Mouse (Mus musculus) embryonic facial prominence, embryonic 11.5 days (tissue): ENCODE results near the gene Zfand6. TPM values are rescaled to one million over a fixed set of nuclear protein-coding genes. Genes with fewer than 3 reads are reported as not detected.
A peak's percentile ranks its signal among the peaks of the same experiment; 100 is the strongest.

Experiments
- ATAC-seq: fragments of 200-750 bp; cut with Nextera tagmentation; replicated peaks from 2 replicates; pipeline ENCODE4 v1.8.0; 2017; ENCODE audit warnings: low read depth; ENCODE audit not compliant: insufficient number of reproducible peaks, low FRiP score, low TSS enrichment
- DNase-seq: peaks from one replicate; pipeline ENCODE4 v3.0.0-alpha.2; 2015; ENCODE audit warnings: low spot score
- H3K27ac ChIP-seq: fragments of 300-500 bp; sonication (generic); replicated peaks from 2 replicates; pipeline ENCODE4 v1.5.1; 2014; ENCODE audit warnings: mild to moderate bottlenecking, low read depth, low read length, control low read depth
- H3K27me3 ChIP-seq: fragments of 300-500 bp; sonication (generic); 2 replicates; pipeline ENCODE4 v1.6.1; 2014; ENCODE audit warnings: mild to moderate bottlenecking, low read length, moderate library complexity, mixed read lengths; ENCODE audit not compliant: control insufficient read depth, insufficient read depth
- H3K36me3 ChIP-seq: fragments of 300-500 bp; sonication (generic); replicated peaks from 2 replicates; pipeline ENCODE4 v1.6.1; 2014; ENCODE audit warnings: low read depth, mild to moderate bottlenecking, low read length, moderate library complexity, mixed read lengths; ENCODE audit not compliant: control insufficient read depth, insufficient read depth
- H3K4me1 ChIP-seq: fragments of 300-500 bp; sonication (generic); 2 replicates; pipeline ENCODE4 v1.6.1; 2014; ENCODE audit warnings: low read length, mixed read lengths; ENCODE audit not compliant: control insufficient read depth, insufficient read depth
- H3K4me2 ChIP-seq: fragments of 300-500 bp; sonication (generic); 2 replicates; pipeline ENCODE4 v1.6.1; 2014; ENCODE audit warnings: low read depth, mild to moderate bottlenecking, control low read depth, low read length, moderate library complexity
- H3K4me3 ChIP-seq: fragments of 300-500 bp; sonication (generic); 2 replicates; pipeline ENCODE4 v1.5.1; 2014; ENCODE audit warnings: low read depth, low read length, control low read depth
- H3K9ac ChIP-seq: fragments of 300-500 bp; sonication (generic); replicated peaks from 2 replicates; pipeline ENCODE4 v1.6.1; 2014; ENCODE audit warnings: mild to moderate bottlenecking, control low read depth, low read length
- H3K9me3 ChIP-seq: fragments of 300-500 bp; sonication (generic); replicated peaks from 2 replicates; pipeline ENCODE4 v1.6.1; 2016; ENCODE audit warnings: mild to moderate bottlenecking, low read length, inconsistent platforms, mixed read lengths; ENCODE audit not compliant: control insufficient read depth
- WGBS: fragments of 180-500 bp; shearing (Covaris S2); extraction: QIAGEN DNeasy Blood & Tissue Kit; methylation state at CpG from one replicate; pipeline ENCODE4 v1.1.7; 2014; 5-methylcytosine and 5-hydroxymethylcytosine counted together
- polyA plus RNA-seq: library from polyadenylated mRNA; unstranded; fragments of >200 nt; fragmentation: Nextera tagmentation; extraction: Ambion mirVana; gene quantifications from 2 replicates; pipeline ENCODE4 v1.2.1, GENCODE M21; 2014

Zfand6 gene
- polyA plus RNA-seq, 1 experiment from 2014 or later: 237 TPM

DNA sequence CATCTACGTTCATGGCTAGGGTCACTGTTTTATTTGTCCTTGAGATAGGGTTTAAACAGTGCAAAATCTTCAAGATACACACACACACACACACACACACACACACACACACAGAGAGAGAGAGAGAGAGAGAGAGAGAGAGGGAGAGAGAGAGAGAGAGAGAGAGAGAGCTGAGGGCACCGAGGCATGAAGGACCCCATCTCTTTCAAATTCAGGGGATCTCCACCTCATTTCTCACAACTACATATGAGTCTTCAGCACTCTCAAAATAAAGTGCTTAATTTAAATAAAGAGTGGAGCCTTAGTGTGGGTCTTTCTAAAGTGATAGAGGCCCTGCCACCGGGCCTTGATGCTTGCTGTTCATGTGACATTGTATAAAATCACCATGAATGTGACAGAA, 93.8 kb downstream of the Zfand6 start:
- Histone ChIP-seq H3K9ac (no peak overlapping the region), H3K4me3 (no peak overlapping the region), H3K27me3 (no peaks in the 10 kb centered on the region), H3K36me3 (no peaks in the 10 kb centered on the region), H3K4me1 (no peaks in the 10 kb centered on the region), H3K27ac (no peak overlapping the region), H3K4me2 (no peak overlapping the region), H3K9me3 (no peaks in the 10 kb centered on the region)
- ATAC-seq (no peak), DNase-seq (no peak)
- 83% methylated on average over 3 of the region's 3 CpGs for WGBS

DNA sequence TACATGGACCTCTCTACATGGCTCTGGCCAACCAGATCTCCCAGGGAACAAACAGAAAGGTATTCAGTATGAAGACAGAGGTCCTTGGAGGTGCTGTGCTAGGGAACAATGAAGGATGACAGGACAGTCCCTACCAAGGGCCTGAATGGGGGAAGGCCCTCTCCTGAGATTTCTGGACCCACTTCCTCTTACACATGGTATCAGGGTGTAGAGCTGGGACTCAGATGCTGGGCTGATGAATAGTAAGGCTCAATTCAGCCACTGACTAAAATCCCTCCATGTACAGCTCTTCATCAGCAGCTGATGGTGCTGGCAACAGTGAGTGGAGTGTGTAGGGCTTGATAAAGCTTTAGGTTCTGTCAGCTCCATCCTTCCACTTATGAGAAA, 94.8 kb downstream of the Zfand6 start:
- Histone ChIP-seq H3K4me3 (no peak overlapping the region), H3K9ac (0 out of 2 replicates have a peak overlapping the region, but pooled peaks have one; percentile 13), H3K4me1 (no peaks in the 10 kb centered on the region), H3K27me3 (no peaks in the 10 kb centered on the region), H3K36me3 (no peaks in the 10 kb centered on the region), H3K4me2 (no peak overlapping the region), H3K9me3 (no peaks in the 10 kb centered on the region), H3K27ac (no peak overlapping the region)
- ATAC-seq (no peak), DNase-seq (no peak)

DNA sequence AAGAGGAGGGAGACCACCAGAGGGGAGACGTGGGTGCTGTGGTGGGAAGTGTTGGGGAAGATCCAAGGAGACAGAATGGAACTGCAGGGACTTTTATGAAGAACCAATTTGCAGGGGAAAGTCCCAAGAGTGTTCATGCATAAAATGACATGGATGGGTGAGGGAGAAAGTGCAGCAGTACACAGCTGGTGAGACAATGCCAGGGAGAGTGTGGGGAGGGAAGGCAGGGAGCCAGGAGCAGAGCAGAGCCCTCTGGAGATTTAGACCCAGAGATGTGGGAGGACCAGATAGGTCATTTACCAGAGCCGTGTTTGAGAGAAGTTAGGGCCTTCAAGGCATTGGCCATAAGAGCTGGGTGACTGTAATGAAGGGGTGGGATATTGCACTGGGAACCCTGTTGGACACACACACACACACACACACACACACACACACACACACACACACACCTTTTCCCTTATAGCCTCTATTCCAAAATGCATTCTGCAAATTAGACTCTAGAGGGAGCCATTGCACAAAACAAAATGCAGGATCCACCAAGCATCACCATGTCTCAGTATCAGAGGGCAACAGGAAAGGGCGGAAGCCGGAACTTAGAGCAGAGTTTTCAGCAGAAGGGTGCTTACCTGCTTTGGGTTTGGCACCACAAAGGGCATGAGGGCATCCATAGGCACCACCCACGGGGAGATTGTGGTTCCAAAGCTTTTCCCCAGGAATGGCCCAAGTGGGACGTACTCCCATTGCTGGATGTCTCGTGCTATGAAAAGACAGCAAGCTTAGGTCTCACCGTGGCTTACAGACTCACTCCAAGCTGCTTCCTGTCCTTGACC, 95.5 kb downstream of the Zfand6 start:
- H3K4me2 ChIP-seq: no peak overlapping the region
- no peaks in the 10 kb centered on the region for H3K27me3 ChIP-seq
- 0 out of 2 replicates have a peak overlapping the region, but pooled peaks have one; percentile 13 for H3K9ac ChIP-seq
- no peak overlapping the region for H3K4me3 ChIP-seq
- WGBS: 45% methylated on average over 8 of the region's 8 CpGs
- H3K4me1 ChIP-seq: no peaks in the 10 kb centered on the region
- no peaks in the 10 kb centered on the region for H3K36me3 ChIP-seq
- H3K9me3 ChIP-seq: no peaks in the 10 kb centered on the region
- DNase-seq (peak; percentile 79), ATAC-seq (peak; percentile 68)
- H3K27ac ChIP-seq: no peak overlapping the region

DNA sequence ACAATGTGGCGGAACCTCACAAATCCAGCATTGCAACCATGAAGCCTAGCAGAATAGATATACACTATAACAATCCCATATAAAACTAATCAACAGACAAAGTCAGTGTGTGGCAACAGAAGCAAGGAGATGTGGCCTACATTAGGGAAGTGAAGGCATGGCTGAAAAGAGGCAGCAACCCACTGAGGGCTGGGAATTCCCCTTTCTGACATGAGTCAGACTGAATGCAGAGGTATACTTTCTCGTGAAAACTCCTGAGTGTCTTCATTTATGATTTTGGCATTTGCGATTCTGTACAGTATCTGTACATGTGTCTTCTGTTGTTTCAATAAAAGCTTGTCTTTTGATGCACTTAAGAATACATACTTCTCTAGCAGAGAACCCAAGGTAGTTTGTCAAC, 98.4 kb downstream of the Zfand6 start:
- no peaks in the 10 kb centered on the region for H3K36me3 ChIP-seq
- H3K4me1 ChIP-seq: no peaks in the 10 kb centered on the region
- no peaks in the 10 kb centered on the region for H3K27me3 ChIP-seq
- WGBS: 88% methylated on average over 3 of the region's 3 CpGs
- H3K4me3 ChIP-seq: no peak overlapping the region
- no peak overlapping the region for H3K9ac ChIP-seq
- no peaks in the 10 kb centered on the region for H3K9me3 ChIP-seq
- H3K27ac ChIP-seq: no peak overlapping the region
- DNase-seq (no peak), ATAC-seq (no peak)
- no peak overlapping the region for H3K4me2 ChIP-seq

DNA sequence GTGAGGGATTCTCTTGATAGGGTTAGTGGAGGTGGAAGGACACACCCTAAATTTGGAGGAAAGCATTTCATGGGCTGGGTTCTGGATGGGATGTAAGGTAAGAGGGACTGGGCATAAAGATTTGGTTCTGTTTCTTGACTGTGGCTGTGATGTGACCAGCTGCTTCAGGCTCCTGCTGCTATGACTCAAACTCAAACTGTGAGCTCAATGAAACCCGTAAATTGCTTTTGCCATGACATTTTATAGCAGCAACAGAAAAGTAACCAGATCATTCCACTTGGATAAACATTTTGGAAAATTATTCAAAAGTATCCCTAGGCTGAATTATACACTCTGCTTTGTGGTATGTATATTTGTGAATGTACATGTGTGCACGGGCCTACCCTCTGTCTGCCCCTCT, 99.1 kb downstream of the Zfand6 start:
- 83% methylated on average over 2 of the region's 2 CpGs for WGBS
- Histone ChIP-seq H3K9me3 (no peaks in the 10 kb centered on the region), H3K4me3 (no peak overlapping the region), H3K9ac (no peak overlapping the region), H3K36me3 (no peaks in the 10 kb centered on the region), H3K27ac (no peak overlapping the region), H3K27me3 (no peaks in the 10 kb centered on the region), H3K4me2 (no peak overlapping the region), H3K4me1 (no peaks in the 10 kb centered on the region)
- ATAC-seq (no peak), DNase-seq (no peak)

DNA sequence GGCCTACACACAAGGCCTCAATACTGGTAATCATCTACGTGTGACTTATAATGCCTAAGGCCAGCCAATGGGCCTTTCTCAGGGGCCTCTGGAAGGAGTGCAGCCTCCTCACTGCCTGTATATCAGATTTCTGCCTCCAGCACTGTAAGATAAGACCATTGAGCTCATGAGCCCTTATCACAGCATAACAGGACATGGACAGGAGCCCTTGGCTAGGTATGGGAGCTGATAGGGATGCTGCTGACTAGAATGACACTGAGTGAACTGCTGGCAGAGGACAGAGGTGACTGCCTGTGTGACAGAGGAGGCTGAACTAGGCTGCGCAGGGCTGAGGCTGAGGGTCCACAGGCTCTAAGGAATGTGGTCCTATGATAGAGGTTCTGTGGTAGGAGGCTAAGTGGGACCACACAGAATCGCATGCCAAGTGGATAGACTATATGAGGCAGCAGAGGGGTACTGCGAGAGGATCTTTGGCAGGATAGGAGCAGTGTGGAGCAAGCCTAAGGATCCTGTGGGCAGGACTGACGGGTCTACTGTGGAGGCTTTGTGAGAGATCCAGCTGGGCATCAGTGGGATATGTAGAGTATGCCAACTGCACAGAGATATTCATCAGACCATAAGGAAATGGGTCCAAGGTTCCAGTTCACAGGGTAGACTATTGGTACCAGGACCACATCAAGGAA, 102.5 kb downstream of the Zfand6 start:
- DNase-seq: no peak
- WGBS: 90% methylated on average over 5 of the region's 5 CpGs
- H3K9me3 ChIP-seq: no peaks in the 10 kb centered on the region
- no peaks in the 10 kb centered on the region for H3K4me1 ChIP-seq
- no peak overlapping the region for H3K9ac ChIP-seq
- no peak overlapping the region for H3K27ac ChIP-seq
- no peak for ATAC-seq
- no peaks in the 10 kb centered on the region for H3K36me3 ChIP-seq
- no peak overlapping the region for H3K4me2 ChIP-seq
- H3K27me3 ChIP-seq: no peaks in the 10 kb centered on the region
- H3K4me3 ChIP-seq: no peak overlapping the region

DNA sequence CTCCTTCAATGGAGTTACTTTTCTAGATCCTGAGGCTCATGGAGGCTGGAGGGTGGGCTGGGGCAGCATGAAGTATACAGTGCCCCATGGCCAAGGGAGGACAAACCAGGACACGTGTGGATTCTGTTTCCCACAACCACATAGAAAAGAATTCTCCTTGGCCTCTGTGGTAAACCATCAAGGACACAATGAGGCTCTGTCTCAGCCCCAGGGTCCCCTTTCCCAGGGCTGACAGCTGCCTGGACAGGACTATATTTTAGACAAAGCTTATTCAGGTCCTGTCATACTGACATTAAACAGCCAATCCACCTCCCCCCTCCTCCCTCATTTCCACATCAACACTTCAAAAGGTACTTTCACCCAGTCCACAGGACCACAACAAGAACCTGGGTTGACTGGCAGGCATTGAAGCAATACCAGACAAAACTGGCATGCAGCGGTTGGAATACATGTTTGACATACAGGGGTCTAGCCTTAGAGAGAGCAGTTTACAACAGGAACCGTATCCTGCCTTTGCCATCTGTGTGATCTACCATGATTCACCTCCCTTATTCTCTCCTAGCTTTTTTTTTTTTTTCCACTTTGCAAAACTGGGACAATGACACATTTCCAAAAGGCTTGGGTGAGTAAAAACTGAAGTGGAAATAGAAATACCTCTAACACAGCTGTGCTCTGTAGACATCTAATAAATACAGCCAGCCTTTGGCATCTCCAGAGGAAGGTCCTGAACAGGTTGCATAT, 103.2 kb downstream of the Zfand6 start:
- DNase-seq (no peak), ATAC-seq (no peak)
- H3K9me3 ChIP-seq: no peaks in the 10 kb centered on the region
- H3K36me3 ChIP-seq: no peaks in the 10 kb centered on the region
- H3K27ac ChIP-seq: no peak overlapping the region
- H3K27me3 ChIP-seq: no peaks in the 10 kb centered on the region
- H3K4me2 ChIP-seq: no peak overlapping the region
- no peak overlapping the region for H3K4me3 ChIP-seq
- 63% methylated on average over 3 of the region's 3 CpGs for WGBS
- no peak overlapping the region for H3K9ac ChIP-seq
- H3K4me1 ChIP-seq: no peaks in the 10 kb centered on the region

DNA sequence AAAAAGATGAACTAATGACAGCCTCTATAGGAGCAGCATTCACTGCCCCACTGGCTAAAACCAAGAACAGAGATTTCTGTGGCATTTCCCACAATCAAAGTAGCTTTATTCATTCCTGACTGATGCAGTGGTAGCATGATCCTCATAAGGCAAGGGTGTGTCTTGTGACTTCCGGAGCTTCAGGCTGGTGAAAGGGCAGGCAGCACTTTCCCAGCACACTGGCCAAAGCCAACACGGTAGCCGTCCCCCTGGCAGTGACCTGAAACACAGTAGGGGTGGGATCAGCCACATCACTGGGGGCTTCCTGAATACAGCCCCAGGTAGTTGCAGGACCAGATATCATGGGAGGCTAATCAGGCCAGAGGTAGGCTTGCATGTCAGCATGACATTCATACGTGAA, 104.7 kb downstream of the Zfand6 start:
- Histone ChIP-seq H3K4me3 (no peak overlapping the region), H3K9me3 (no peaks in the 10 kb centered on the region), H3K4me1 (no peaks in the 10 kb centered on the region), H3K27me3 (no peaks in the 10 kb centered on the region), H3K9ac (no peak overlapping the region), H3K4me2 (no peak overlapping the region), H3K36me3 (no peaks in the 10 kb centered on the region), H3K27ac (no peak overlapping the region)
- ATAC-seq (no peak), DNase-seq (no peak)
- 88% methylated on average over 4 of the region's 4 CpGs for WGBS
